Mouse (Mus musculus): ENCODE data around the gene Bloc1s3. TPM values are rescaled to one million over a fixed set of nuclear protein-coding genes. Genes with fewer than 3 reads are reported as not detected.

Bloc1s3 gene
- polyA plus RNA-seq, 1 experiment from 2014 or later, result 3.9 TPM

DNA sequence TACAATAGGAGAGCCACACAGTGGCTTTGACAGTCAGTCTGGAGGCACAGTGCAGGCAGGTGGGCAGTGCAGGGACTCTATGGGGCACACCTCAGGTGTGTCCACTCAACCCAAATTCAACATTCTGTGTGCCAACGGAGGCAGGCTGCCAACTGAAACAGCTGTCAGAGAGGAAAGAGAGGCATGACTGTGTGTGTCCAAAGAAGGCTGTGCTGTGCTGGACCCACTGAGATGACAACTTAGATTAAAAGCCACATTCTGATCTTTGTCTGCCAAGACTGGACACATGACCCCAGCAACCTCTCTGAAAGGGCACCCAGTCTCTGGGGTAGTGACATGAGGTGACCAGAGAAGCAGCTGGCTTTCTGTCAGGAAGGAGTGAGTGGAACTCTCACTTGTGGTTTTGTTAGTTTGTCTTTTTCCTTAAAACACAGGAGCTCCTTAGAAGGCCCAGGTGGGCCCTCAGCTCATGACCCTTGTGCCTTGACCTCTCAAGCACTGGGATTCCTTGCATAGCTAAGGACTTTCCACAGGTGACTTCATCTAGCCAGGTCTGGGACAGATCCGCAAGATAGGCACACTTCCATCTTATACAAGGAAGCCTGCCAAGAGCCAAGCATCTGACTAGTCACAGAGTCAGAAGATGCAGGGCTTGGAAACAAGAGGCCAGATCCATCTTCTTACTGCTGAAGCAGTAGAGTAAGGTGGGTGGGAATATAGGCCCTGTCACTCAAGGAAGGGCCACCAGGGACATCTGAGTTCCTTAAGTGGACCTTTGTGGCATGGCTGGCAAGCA lies 32.8 kb upstream of the Bloc1s3 start:
- WGBS, result 98% methylated on average over 2 of the region's 2 CpGs
- peak overlapping the region; percentile 63; the same call in 1 of the 2 replicates for H3K27ac ChIP-seq
- no peak overlapping the region for H3K4me3 ChIP-seq (replicated peaks)
- no peak overlapping the region for H3K4me2 ChIP-seq
- no peaks in the 10 kb centered on the region for H3K9me3 ChIP-seq
- ATAC-seq (ENCODE audit: low FRiP score), result no peak
- peaks cover 22% of the 10 kb centered on the region for H3K4me1 ChIP-seq
- H3K27me3 ChIP-seq, result no peaks in the 10 kb centered on the region
- H3K9ac ChIP-seq, result no peak overlapping the region
- no peaks in the 10 kb centered on the region for H3K36me3 ChIP-seq (replicated peaks)

- no peak for ATAC-seq (ENCODE audit: low FRiP score)
- Histone ChIP-seq H3K27ac (no peak overlapping the region), H3K9ac (no peak overlapping the region), H3K4me3 (replicated peaks) (no peak overlapping the region), H3K36me3 (replicated peaks) (peaks cover 61% of the 10 kb centered on the region), H3K9me3 (no peaks in the 10 kb centered on the region), H3K27me3 (no peaks in the 10 kb centered on the region), H3K4me2 (no peak overlapping the region), H3K4me1 (no peaks in the 10 kb centered on the region)
- WGBS, result 96% methylated on average over 10 of the region's 10 CpGs
Observed at GRCm38 (mm10) chr7:19534676-19535075, 26.5 kb upstream of the Bloc1s3 start.

GRCm38 (mm10) chr7:19532240-19532639 lies 24.1 kb upstream of the Bloc1s3 start:
- H3K4me1 ChIP-seq, result no peaks in the 10 kb centered on the region
- no peak for ATAC-seq (ENCODE audit: low FRiP score)
- 0 out of 2 replicates have a peak overlapping the region, but pooled peaks have one; percentile 19 for H3K27ac ChIP-seq
- no peaks in the 10 kb centered on the region for H3K9me3 ChIP-seq
- no peak overlapping the region for H3K9ac ChIP-seq
- no peaks in the 10 kb centered on the region for H3K27me3 ChIP-seq
- no peak overlapping the region for H3K4me2 ChIP-seq
- peaks cover 71% of the 10 kb centered on the region for H3K36me3 ChIP-seq (replicated peaks)
- 94% methylated on average over 13 of the region's 14 CpGs for WGBS
- no peak overlapping the region for H3K4me3 ChIP-seq (replicated peaks)

GRCm38 (mm10) chr7:19531077-19531476 lies 22.9 kb upstream of the Bloc1s3 start:
- ATAC-seq (ENCODE audit: low FRiP score), result no peak
- Histone ChIP-seq H3K4me1 (no peaks in the 10 kb centered on the region), H3K27me3 (no peaks in the 10 kb centered on the region), H3K4me3 (replicated peaks) (no peak overlapping the region), H3K9me3 (no peaks in the 10 kb centered on the region), H3K9ac (no peak overlapping the region), H3K36me3 (replicated peaks) (peaks cover 71% of the 10 kb centered on the region), H3K27ac (no peak overlapping the region), H3K4me2 (no peak overlapping the region)
- 79% methylated on average over 10 of the region's 10 CpGs for WGBS

DNA sequence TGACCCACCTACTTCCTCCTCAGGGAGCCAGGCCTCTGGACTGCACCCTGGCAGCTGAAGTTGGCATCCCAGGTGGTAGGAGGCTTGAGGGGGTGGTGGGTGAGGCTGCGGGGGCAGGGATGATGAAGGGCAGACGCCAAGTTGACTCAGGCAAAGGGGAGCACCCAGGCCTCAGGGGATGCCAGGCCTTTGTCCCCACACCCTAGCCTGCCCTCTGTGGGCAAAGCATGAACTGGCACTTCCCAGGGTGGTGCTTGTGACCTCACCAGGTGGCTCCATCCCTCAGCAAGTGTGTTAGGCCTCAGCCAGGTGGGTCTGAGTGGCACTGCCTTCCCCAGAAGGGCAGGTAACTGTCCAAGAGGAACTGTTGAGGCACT lies 16.9 kb upstream of the Bloc1s3 start:
- Histone ChIP-seq H3K27me3 (peaks cover 58% of the 10 kb centered on the region), H3K4me1 (peaks cover 23% of the 10 kb centered on the region), H3K27ac (no peak overlapping the region), H3K9me3 (no peaks in the 10 kb centered on the region), H3K4me3 (replicated peaks) (no peak overlapping the region), H3K4me2 (no peak overlapping the region), H3K9ac (no peak overlapping the region), H3K36me3 (replicated peaks) (peaks cover 14% of the 10 kb centered on the region)
- WGBS, result 63% methylated on average over 2 of the region's 2 CpGs
- no peak for ATAC-seq (ENCODE audit: low FRiP score)

DNA sequence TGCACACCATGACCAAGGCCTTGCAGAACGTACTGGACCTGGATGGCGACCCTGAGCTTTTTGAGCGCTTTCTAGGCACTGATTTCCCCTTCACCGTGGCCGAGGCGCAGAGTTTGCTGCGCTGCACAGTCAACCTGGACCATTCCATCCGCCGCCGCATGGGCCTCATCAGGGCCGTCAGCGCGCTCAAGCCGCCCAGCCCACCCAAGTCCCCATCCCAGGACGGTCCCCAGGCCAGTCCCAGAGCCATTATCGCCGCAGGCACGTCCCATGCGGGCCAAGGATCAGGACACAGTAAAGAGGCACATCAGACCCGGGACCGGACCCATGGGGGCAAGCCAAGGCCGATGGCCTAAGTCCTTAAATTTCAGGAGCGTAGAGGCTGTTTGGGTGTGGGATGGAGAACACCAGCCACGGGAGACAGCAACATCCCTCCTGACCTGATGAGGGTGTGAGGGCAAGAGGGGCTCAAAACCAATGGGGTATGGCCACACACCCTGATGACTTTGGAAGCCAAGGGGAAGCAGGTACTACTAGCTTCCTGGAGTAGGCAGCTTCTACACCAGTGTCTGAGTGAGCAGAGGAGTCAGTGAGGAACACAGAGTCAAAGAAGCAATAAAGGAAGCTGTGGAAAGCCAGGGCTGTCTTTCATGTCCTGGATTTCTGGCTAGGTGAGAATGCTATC lies 16.4 kb upstream of the Bloc1s3 start:
- H3K9me3 ChIP-seq, result no peaks in the 10 kb centered on the region
- peaks cover 28% of the 10 kb centered on the region for H3K4me1 ChIP-seq
- peak overlapping the region; percentile 49 for H3K9ac ChIP-seq
- H3K4me3 ChIP-seq (replicated peaks), result peak overlapping the region; percentile 36
- WGBS, result 16% methylated on average over 24 of the region's 24 CpGs
- ATAC-seq (ENCODE audit: low FRiP score), result peak; percentile 30
- H3K27ac ChIP-seq, result no peak overlapping the region
- peaks cover 9% of the 10 kb centered on the region for H3K36me3 ChIP-seq (replicated peaks)
- H3K4me2 ChIP-seq, result peak overlapping the region; percentile 58
- peaks cover 64% of the 10 kb centered on the region for H3K27me3 ChIP-seq

- H3K36me3 ChIP-seq (replicated peaks), result peaks cover 2% of the 10 kb centered on the region
- H3K9ac ChIP-seq, result peak overlapping the region; percentile 49
- WGBS, result 1% methylated on average over 64 of the region's 64 CpGs
- H3K4me3 ChIP-seq (replicated peaks), result peak overlapping the region; percentile 36
- peak overlapping the region; percentile 58 for H3K4me2 ChIP-seq
- peak; percentile 69 for ATAC-seq (ENCODE audit: low FRiP score)
- no peak overlapping the region for H3K27ac ChIP-seq
- H3K27me3 ChIP-seq, result peaks cover 70% of the 10 kb centered on the region
- no peaks in the 10 kb centered on the region for H3K9me3 ChIP-seq
- H3K4me1 ChIP-seq, result peaks cover 29% of the 10 kb centered on the region
Observed at GRCm38 (mm10) chr7:19523757-19524419, 15.7 kb upstream of the Bloc1s3 start.

DNA sequence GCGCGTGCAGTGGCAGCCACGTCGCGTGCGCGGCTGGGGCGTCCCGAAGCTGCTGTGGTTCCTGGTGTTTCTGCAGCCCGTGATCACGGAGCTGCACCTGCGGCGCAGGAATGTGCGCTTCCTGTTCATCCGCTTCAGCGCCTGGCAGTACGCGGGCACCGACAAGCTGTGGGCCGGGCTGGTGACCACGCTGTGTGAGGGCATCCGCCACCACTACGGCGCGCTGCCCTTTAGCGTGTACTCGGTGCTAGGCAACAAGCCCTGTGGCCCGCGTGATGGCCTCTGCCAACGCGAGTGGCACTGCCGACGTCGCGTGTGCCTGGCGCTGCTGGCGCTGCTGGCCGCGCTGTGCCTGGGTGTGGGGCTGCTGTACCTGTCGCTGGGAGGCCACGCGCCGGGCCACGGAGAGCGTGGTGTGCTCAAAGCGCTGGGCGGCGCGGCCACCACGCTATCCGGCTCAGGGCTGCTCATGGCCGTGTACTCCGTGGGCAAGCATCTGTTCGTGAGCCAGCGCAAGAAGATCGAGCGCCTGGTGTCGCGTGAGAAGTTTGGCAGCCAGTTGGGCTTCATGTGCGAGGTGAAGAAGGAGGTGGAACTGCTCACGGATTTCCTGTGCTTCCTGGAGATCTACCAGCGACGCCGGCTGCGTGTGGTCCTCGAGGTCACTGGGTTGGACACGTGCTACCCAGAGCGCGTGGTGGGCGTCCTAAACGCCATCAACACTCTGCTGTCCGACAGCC lies 15.0 kb upstream of the Bloc1s3 start:
- 14% methylated on average over 72 of the region's 72 CpGs for WGBS
- peak overlapping the region; percentile 36 for H3K4me3 ChIP-seq (replicated peaks)
- H3K4me2 ChIP-seq, result peak overlapping the region; percentile 58
- no peaks in the 10 kb centered on the region for H3K36me3 ChIP-seq (replicated peaks)
- H3K4me1 ChIP-seq, result peaks cover 29% of the 10 kb centered on the region
- H3K27me3 ChIP-seq, result peaks cover 77% of the 10 kb centered on the region
- no peak for ATAC-seq (ENCODE audit: low FRiP score)
- peak overlapping the region; percentile 5; the same call in 1 of the 2 replicates for H3K9ac ChIP-seq
- H3K9me3 ChIP-seq, result no peaks in the 10 kb centered on the region
- no peak overlapping the region for H3K27ac ChIP-seq

DNA sequence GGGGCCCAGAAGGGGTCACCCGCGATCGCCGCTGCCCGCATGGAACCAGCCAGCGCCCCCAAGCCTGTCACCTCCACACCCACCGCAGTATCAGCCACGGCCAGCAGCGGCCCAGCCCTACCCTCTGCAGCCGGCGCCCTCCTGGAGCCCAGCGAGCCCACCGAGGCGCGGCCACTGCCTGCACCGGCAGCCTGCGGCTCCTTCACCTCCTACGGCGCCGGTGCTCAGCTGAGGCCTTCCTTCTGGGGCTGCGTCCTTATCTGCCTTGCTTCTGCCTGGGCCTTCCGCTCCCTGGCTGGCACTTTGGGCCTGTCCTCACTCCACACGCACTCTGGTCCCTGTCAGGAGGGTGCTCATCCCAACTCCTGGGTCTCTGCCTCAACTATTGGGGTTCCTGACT lies 11.9 kb upstream of the Bloc1s3 start:
- no peaks in the 10 kb centered on the region for H3K36me3 ChIP-seq (replicated peaks)
- 5% methylated on average over 23 of the region's 23 CpGs for WGBS
- H3K4me3 ChIP-seq (replicated peaks), result peak overlapping the region; percentile 31
- no peak for ATAC-seq (ENCODE audit: low FRiP score)
- H3K9me3 ChIP-seq, result no peaks in the 10 kb centered on the region
- peak overlapping the region; percentile 53 for H3K4me2 ChIP-seq
- H3K27ac ChIP-seq, result no peak overlapping the region
- peaks cover 35% of the 10 kb centered on the region for H3K4me1 ChIP-seq
- peak overlapping the region; percentile 48 for H3K9ac ChIP-seq
- peaks cover 91% of the 10 kb centered on the region for H3K27me3 ChIP-seq

DNA sequence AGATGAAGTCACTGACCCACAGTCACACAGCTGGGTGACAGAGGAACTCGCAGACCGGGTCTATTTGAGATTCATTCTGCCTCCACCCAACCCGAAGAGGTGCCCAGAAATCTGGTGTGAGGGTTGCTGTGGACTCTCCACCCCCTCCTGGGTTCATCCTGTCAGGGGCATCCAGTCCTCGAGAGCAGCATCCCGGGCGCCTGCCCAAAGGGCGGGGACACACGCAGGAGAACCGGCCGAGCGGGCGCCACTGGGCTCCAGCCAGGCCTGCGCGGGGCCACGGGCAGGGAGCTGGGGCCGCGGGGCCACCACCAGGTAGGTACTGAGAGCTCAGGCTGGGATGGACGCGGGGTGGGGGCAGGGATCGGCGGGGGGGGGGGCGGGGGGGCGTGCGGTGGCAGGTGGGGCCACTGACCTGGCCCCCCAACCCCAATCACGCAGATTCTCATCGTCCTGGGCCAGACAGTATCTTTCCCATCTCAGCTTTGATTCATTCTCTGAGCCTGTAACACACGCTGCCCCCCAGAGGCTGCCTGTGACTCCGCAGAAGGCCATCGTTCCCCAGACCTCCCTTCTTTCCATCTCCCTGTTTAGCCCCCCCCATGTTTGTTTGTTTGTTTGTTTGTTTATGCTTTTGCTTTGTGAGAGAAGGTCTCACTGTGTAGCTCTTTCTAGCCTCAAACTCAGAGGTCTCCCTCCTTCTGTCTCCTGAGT lies 9.6 kb upstream of the Bloc1s3 start, which contains the start of gene Nkpd1:
Nkpd1 (plus strand) TSS at position 187 of the 714 bp plus-strand sequence.
- no peaks in the 10 kb centered on the region for H3K36me3 ChIP-seq (replicated peaks)
- H3K9ac ChIP-seq, result peak within 1 kb of the TSS; percentile 53
- WGBS, result 6% methylated on average over 20 of the region's 29 CpGs
- H3K27me3 ChIP-seq, result peaks cover 69% of the 10 kb centered on the region
- ATAC-seq (ENCODE audit: low FRiP score), result no peak
- H3K4me3 ChIP-seq (replicated peaks), result peak within 1 kb of the TSS; percentile 29
- H3K4me2 ChIP-seq, result peak within 1 kb of the TSS; percentile 52
- no peaks in the 10 kb centered on the region for H3K9me3 ChIP-seq
- peaks cover 15% of the 10 kb centered on the region for H3K4me1 ChIP-seq
- H3K27ac ChIP-seq, result no peak within 1 kb of the TSS

DNA sequence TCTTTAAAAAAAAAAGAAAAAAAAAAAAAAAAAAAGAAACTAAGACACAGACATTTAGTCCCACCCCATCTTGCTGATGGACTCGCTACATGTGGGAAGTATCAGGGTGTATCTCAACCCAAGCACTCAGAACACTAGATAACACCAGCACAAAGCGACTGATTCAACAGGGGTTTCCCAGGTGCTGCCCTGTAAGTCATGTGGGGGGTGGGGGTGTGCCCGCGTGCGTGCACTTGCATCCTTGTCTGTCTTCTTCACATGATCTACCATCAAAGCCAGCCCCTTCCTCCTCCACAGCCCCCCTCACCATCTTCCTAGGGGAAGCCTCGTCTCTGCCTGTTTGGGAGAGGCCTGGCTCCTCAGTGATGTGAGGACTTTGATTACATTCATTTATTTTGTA lies 4.2 kb upstream of the Bloc1s3 start:
- H3K9me3 ChIP-seq, result no peaks in the 10 kb centered on the region
- H3K4me3 ChIP-seq (replicated peaks), result no peak overlapping the region
- H3K9ac ChIP-seq, result no peak overlapping the region
- WGBS, result 74% methylated on average over 6 of the region's 6 CpGs
- no peaks in the 10 kb centered on the region for H3K36me3 ChIP-seq (replicated peaks)
- no peak overlapping the region for H3K4me2 ChIP-seq
- ATAC-seq (ENCODE audit: low FRiP score), result no peak
- H3K27me3 ChIP-seq, result peaks cover 14% of the 10 kb centered on the region
- H3K4me1 ChIP-seq, result peaks cover 16% of the 10 kb centered on the region
- H3K27ac ChIP-seq, result no peak overlapping the region
